Mouse (Mus musculus): ENCODE measurements around the gene Dbndd1. TPM values are rescaled to one million over a fixed set of nuclear protein-coding genes. Genes with fewer than 3 reads are reported as not detected.

Dbndd1 gene
- 0.02 and 0.06 TPM in 2 replicates for polyA plus RNA-seq (2012; rRNA removed)

DNA sequence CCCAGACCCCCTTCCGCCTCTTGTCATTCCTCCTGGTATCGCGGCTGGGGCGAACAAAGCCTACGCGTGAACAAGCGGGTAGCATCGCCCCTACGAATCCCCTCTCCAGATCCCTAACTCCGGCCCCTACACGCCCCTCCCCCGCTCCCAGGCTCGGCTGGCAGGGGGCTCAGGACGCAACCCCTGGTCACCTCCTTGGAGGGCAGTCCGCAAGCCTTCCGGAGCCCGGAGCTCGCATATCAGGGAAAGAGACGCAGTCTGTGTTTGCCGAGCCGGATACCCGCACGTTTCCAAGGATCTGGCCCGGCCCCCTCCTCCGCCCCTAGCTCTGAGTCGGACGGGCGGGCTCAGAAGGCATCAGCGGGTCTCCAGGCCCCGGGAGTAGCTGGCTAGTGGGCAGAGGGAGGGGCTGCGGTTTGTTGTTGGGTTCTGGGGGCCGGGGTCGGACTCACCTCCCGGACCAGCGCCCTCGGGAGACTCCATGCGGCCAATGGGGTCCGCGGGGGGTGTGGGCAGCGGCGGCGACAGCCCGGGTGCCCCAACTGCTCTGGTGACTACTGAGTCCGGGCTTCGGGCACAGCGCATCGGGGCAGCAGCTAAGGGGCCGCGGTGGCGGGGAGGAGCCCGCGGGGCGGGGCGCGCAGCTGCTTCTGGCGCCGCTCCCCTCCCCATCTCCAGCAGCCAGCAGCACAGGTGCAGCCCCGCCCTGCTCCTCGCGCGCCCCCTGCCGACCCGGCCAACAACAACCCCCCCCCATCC is at the start of gene Dbndd1:
Dbndd1 (minus strand) TSS at position 683 of the 759 bp plus-strand sequence.

GRCm38 (mm10) chr8:123518667-123519066 is 3.4 kb upstream of the Dbndd1 start, which contains the start of gene Gas8:
Gene Gas8, plus strand, starts transcription at chr8:123518834.

DNA sequence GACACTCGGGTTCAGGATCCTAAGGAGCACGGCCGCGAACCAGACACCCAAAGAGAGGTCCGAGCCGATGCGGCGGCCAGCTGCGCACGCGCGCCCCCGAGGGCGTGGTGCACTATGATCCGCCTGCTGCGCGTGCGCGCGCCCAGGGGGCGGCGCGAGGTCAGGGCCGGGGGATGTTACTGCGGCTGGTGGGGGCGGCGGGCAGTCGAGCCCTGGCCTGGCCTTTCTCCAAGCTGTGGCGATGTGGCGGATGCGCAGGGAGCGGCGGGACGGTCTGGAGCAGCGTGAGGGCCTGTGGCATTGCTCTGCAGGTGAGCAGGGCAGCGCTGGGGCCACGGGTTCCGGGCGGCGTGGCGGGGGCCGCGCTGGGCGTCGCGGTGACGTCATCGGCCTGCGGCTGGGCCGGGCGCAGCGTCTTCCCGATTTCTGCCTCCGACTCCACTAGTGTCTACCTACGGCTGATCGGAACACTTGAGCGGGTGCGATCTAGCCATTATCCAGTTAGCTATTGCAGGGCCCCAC is 37.5 kb downstream of the Dbndd1 start, which contains the start of gene Afg3l1:
Afg3l1 (plus strand) TSS at position 167 of the 522 bp plus-strand sequence.

Other genes with a start within 250 kb of the Dbndd1 start
- 11.6 and 12.2 TPM in 2 replicates for gene Fanca, start 196.9 kb downstream of the Dbndd1 start, polyA plus RNA-seq (2012; rRNA removed)
- gene Spire2, start 182.8 kb downstream of the Dbndd1 start, polyA plus RNA-seq (2012; rRNA removed): 1.7 and 1.8 TPM in 2 replicates
- 59.3 and 59.6 TPM in 2 replicates for gene Tcf25, start 141.7 kb downstream of the Dbndd1 start, polyA plus RNA-seq (2012; rRNA removed)
- 0.01 TPM in 1 of 2 replicates, not detected in the other for gene Mc1r, start 108.4 kb downstream of the Dbndd1 start, polyA plus RNA-seq (2012; rRNA removed)
- 0.24 and 0.32 TPM in 2 replicates for gene Tubb3, start 104.0 kb downstream of the Dbndd1 start, polyA plus RNA-seq (2012; rRNA removed)
- gene Def8, start 91.9 kb downstream of the Dbndd1 start, polyA plus RNA-seq (2012; rRNA removed): 9.1 and 9.3 TPM in 2 replicates
- gene Afg3l1, start 37.6 kb downstream of the Dbndd1 start, polyA plus RNA-seq (2012; rRNA removed): 13.3 and 14.2 TPM in 2 replicates
- gene Gas8, start 3.4 kb upstream of the Dbndd1 start, polyA plus RNA-seq (2012; rRNA removed): 3.3 and 3.6 TPM in 2 replicates
- 6.9 and 9.4 TPM in 2 replicates for gene Rhou, start 138.5 kb upstream of the Dbndd1 start, polyA plus RNA-seq (2012; rRNA removed)